Mouse (Mus musculus) gonadal fat pad, adult 2 months (tissue): ENCODE results near the gene Dmgdh. TPM values are rescaled to one million over a fixed set of nuclear protein-coding genes. Genes with fewer than 3 reads are reported as not detected.

Experiments used
- DNase-seq: peaks from one replicate; pipeline ENCODE4 v3.0.0-alpha.2; 2012; ENCODE audit warnings: low read depth
- polyA plus RNA-seq: library from polyadenylated mRNA; depleted of rRNA; stranded (reverse); fragments of >200 nt; gene quantifications from 2 replicates; pipeline ENCODE4 v1.2.3, GENCODE M21; 2012; rRNA removed

Gene Dmgdh
- 0.16 TPM in 1 of 2 replicates, not detected in the other for polyA plus RNA-seq

GRCm38 (mm10) chr13:93674131-93674561 is at the start of gene Dmgdh, which contains the start of gene Bhmt2:
Gene Dmgdh, plus strand, starts transcription at chr13:93674433.
Gene Bhmt2, minus strand, starts transcription at chr13:93674302.
- DNase-seq = no peak

- no peak for DNase-seq
Observed at GRCm38 (mm10) chr13:93628861-93629260, 45.4 kb upstream of the Dmgdh start.

- no peak for DNase-seq
Observed at GRCm38 (mm10) chr13:93630941-93631705, 43.1 kb upstream of the Dmgdh start.

- no peak for DNase-seq
Observed at GRCm38 (mm10) chr13:93632927-93633326, 41.3 kb upstream of the Dmgdh start.

GRCm38 (mm10) chr13:93636561-93636960 is 37.7 kb upstream of the Dmgdh start:
- DNase-seq = no peak

GRCm38 (mm10) chr13:93637282-93638245 is 36.7 kb upstream of the Dmgdh start, which contains the start of gene Bhmt:
Gene Bhmt, minus strand, starts transcription at chr13:93637961.
- DNase-seq = no peak

- no peak for DNase-seq
Observed at GRCm38 (mm10) chr13:93639636-93640035, 34.6 kb upstream of the Dmgdh start.

- DNase-seq = no peak
Observed at GRCm38 (mm10) chr13:93648387-93649130, 25.7 kb upstream of the Dmgdh start.

GRCm38 (mm10) chr13:93653382-93653781 is 20.9 kb upstream of the Dmgdh start:
- DNase-seq = no peak

- no peak for DNase-seq
Observed at GRCm38 (mm10) chr13:93657941-93658340, 16.3 kb upstream of the Dmgdh start.

- DNase-seq = no peak
Observed at GRCm38 (mm10) chr13:93667586-93667985, 6.6 kb upstream of the Dmgdh start.

- DNase-seq = no peak
Observed at GRCm38 (mm10) chr13:93672371-93672770, 1.9 kb upstream of the Dmgdh start.

GRCm38 (mm10) chr13:93673296-93673695 is 937 bp upstream of the Dmgdh start:
- no peak for DNase-seq

- no peak for DNase-seq
Observed at GRCm38 (mm10) chr13:93676864-93677263, 2.6 kb downstream of the Dmgdh start.

- no peak for DNase-seq
Observed at GRCm38 (mm10) chr13:93683336-93683735, 9.1 kb downstream of the Dmgdh start.

GRCm38 (mm10) chr13:93685226-93685625 is 11.0 kb downstream of the Dmgdh start:
- no peak for DNase-seq

GRCm38 (mm10) chr13:93687321-93687720 is 13.1 kb downstream of the Dmgdh start:
- no peak for DNase-seq

GRCm38 (mm10) chr13:93689566-93689965 is 15.3 kb downstream of the Dmgdh start:
- DNase-seq = no peak

GRCm38 (mm10) chr13:93690821-93691220 is 16.6 kb downstream of the Dmgdh start:
- DNase-seq = no peak

GRCm38 (mm10) chr13:93698866-93699265 is 24.6 kb downstream of the Dmgdh start:
- no peak for DNase-seq

GRCm38 (mm10) chr13:93705697-93706096 is 31.5 kb downstream of the Dmgdh start:
- peak; percentile 82 for DNase-seq

GRCm38 (mm10) chr13:93707271-93707670 is 33.0 kb downstream of the Dmgdh start:
- no peak for DNase-seq
